Mouse (Mus musculus) heart, adult 2 months (tissue): ENCODE data around the gene Ccdc105.

Experiments
- CTCF ChIP-seq: fragments of 200-600 bp; IDR thresholded peaks from 2 replicates; pipeline ENCODE4 v1.8.1; 2022; ENCODE audit warnings: antibody characterized with exemption, mild to moderate bottlenecking, moderate library complexity
- POLR2A ChIP-seq: fragments of 200-500 bp; IDR thresholded peaks from 2 replicates; pipeline ENCODE4 v1.6.1; 2011; ENCODE audit warnings: mild to moderate bottlenecking, low read depth, low read length, control low read depth; ENCODE audit not compliant: insufficient read depth

DNA sequence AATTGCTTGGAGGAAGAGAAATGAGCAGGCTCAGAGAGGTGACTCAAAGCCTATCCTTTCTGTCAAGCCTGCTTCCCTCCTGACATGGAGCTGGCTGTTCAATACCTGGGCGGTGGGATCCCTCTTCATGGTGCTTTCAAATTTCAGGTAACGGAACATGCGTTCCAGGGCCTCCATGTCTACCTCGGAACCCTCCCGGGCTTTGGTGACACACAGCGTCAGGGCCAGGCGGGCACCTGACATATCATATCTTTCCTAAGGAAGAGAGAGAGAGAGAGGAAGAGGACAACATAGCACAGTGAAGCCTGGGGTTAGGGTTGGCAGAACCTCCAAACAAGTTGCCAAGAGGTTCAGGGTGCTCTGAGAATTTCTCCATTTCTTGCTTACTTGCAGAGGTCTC, 37.7 kb downstream of the Ccdc105 start:
- no peak for TF ChIP-seq CTCF
- no peak for TF ChIP-seq POLR2A
